Mouse (Mus musculus) monocyte, adult 5-6 weeks (primary cell): ENCODE measurements around the gene Ndufs5. TPM values are rescaled to one million over a fixed set of nuclear protein-coding genes. Genes with fewer than 3 reads are reported as not detected.

Experiments
- ATAC-seq: fragments of 153-309, 156-312 bp; replicated peaks from 2 replicates; pipeline ENCODE4 v1.8.0; 2017; ENCODE audit warnings: mild to moderate bottlenecking; ENCODE audit not compliant: low TSS enrichment, insufficient number of reproducible peaks, severe bottlenecking, poor library complexity, low FRiP score
- total RNA-seq: library from RNA; stranded (forward); fragments of 200-1000, 200-491, 200-594 nt; gene quantifications from 3 replicates; pipeline ENCODE4 v1.2.3, GENCODE M21; 2017

Ndufs5 gene
- total RNA-seq, result 58.3 to 116 TPM (median 73.9 TPM) in 3 replicates

- peak; percentile 99 for ATAC-seq
These were observed at the start of gene Ndufs5 for GRCm38 (mm10) chr4:123717574-123718433. Gene Ndufs5, minus strand, starts transcription at chr4:123718202.

GRCm38 (mm10) chr4:123765071-123765470 is 47.1 kb upstream of the Ndufs5 start:
- ATAC-seq, result no peak

GRCm38 (mm10) chr4:123758306-123758705 is 40.3 kb upstream of the Ndufs5 start:
- no peak for ATAC-seq

GRCm38 (mm10) chr4:123750707-123751312 is 32.8 kb upstream of the Ndufs5 start:
- ATAC-seq, result peak; percentile 47; the same call in 1 of the 2 replicates

GRCm38 (mm10) chr4:123750152-123750651 is 32.2 kb upstream of the Ndufs5 start, which contains the start of gene Akirin1:
Gene Akirin1, minus strand, starts transcription at chr4:123750345.
- peak; percentile 90 for ATAC-seq

- ATAC-seq, result peak; percentile 29
These were observed 31.6 kb upstream of the Ndufs5 start for GRCm38 (mm10) chr4:123749484-123750130.

- no peak for ATAC-seq
These were observed 30.9 kb upstream of the Ndufs5 start for GRCm38 (mm10) chr4:123748726-123749415.

GRCm38 (mm10) chr4:123745221-123745775 is 27.3 kb upstream of the Ndufs5 start:
- ATAC-seq, result no peak

GRCm38 (mm10) chr4:123742891-123743290 is 24.9 kb upstream of the Ndufs5 start:
- no peak for ATAC-seq

- no peak for ATAC-seq
These were observed 20.7 kb upstream of the Ndufs5 start for GRCm38 (mm10) chr4:123738708-123739107.

- ATAC-seq, result no peak
These were observed 15.5 kb upstream of the Ndufs5 start for GRCm38 (mm10) chr4:123733532-123733931.

GRCm38 (mm10) chr4:123732921-123733320 is 14.9 kb upstream of the Ndufs5 start:
- ATAC-seq, result peak; percentile 35

GRCm38 (mm10) chr4:123732163-123732910 is 14.3 kb upstream of the Ndufs5 start:
- ATAC-seq, result no peak

GRCm38 (mm10) chr4:123721761-123722160 is 3.8 kb upstream of the Ndufs5 start:
- no peak for ATAC-seq

- no peak for ATAC-seq
These were observed 405 bp upstream of the Ndufs5 start for GRCm38 (mm10) chr4:123718434-123718780.

GRCm38 (mm10) chr4:123712431-123712830 is 5.6 kb downstream of the Ndufs5 start:
- ATAC-seq, result no peak

GRCm38 (mm10) chr4:123707340-123707739 is 10.7 kb downstream of the Ndufs5 start:
- ATAC-seq, result no peak

- no peak for ATAC-seq
These were observed 12.7 kb downstream of the Ndufs5 start for GRCm38 (mm10) chr4:123705340-123705739.
